Comparison of ENCODE assay signal across 10 mouse cellular contexts in genomic region chr2:113674647-113675443, GRCm38 (mm10).
DNase-seq lines count a peak whose midpoint lies in the region; ATAC-seq lines count a peak whose summit lies in the region.
"Had no signal": no experiment of that assay in that cellular context is flagged by ENCODE, and none has a peak within 500 bp of the region (broad histone marks: within the 10 kb centered on the region; RNA-seq: fewer than 3 reads in every experiment).

No protein-coding gene starts in this region.

- no peaks in the 10 kb centered on the region for H3K27me3 ChIP-seq in hindbrain, embryonic 14.5 days (ENCODE audit: control insufficient read depth, insufficient read depth, low read length)
- no peaks in the 10 kb centered on the region for H3K27me3 ChIP-seq in midbrain, embryonic 12.5 days
- H3K27me3 ChIP-seq: embryonic facial prominence, embryonic 15.5 days; lung, embryonic 15.5 days had no signal

- peak; percentile 32 for DNase-seq in 3T3-L1 (ENCODE audit: low read depth, low spot score)
- DNase-seq in embryo, embryonic 10 days (ENCODE audit: low spot score) = peak; percentile 34
- DNase-seq in hindbrain, embryonic 14.5 days (ENCODE audit: low spot score) = no peak
- no peak for DNase-seq in cerebellum, postnatal 10 days
- DNase-seq in urinary bladder, postnatal 25 days (ENCODE audit: low spot score) = no peak
- no peak for DNase-seq in cerebellum, adult 8-10 months
- DNase-seq: adrenal gland, postnatal 36 days had no signal

- peak; percentile 69 for ATAC-seq in hindbrain, embryonic 14.5 days (ENCODE audit: low FRiP score)
- ATAC-seq in midbrain, embryonic 12.5 days (ENCODE audit: low FRiP score, low read depth) = peak; percentile 80

- no peak overlapping the region for H3K27ac ChIP-seq in hindbrain, embryonic 14.5 days
- no peak overlapping the region for H3K27ac ChIP-seq in midbrain, embryonic 12.5 days (replicated peaks)
- H3K27ac ChIP-seq: embryonic facial prominence, embryonic 15.5 days; lung, embryonic 15.5 days had no signal

- H3K4me2 ChIP-seq in hindbrain, embryonic 14.5 days (replicated peaks) = no peak overlapping the region
- peak overlapping the region; percentile 15; the same call in 1 of the 2 replicates for H3K4me2 ChIP-seq in midbrain, embryonic 12.5 days (replicated peaks)
- H3K4me2 ChIP-seq: embryonic facial prominence, embryonic 15.5 days; lung, embryonic 15.5 days had no signal

- H3K4me1 ChIP-seq in hindbrain, embryonic 14.5 days (replicated peaks; ENCODE audit: control insufficient read depth, insufficient read depth, low read length) = peaks cover 8% of the 10 kb centered on the region; the same call in 1 of the 2 replicates
- H3K4me1 ChIP-seq in midbrain, embryonic 12.5 days = peaks cover 5% of the 10 kb centered on the region
- H3K4me1 ChIP-seq: lung, embryonic 15.5 days had no signal

- H3K9ac ChIP-seq in hindbrain, embryonic 14.5 days = no peak overlapping the region
- H3K9ac ChIP-seq in midbrain, embryonic 12.5 days (replicated peaks) = no peak overlapping the region
- H3K9ac ChIP-seq: embryonic facial prominence, embryonic 15.5 days; lung, embryonic 15.5 days had no signal

- no peaks in the 10 kb centered on the region for H3K9me3 ChIP-seq in hindbrain, embryonic 14.5 days (ENCODE audit: control insufficient read depth, low read length)
- H3K9me3 ChIP-seq in midbrain, embryonic 12.5 days = no peaks in the 10 kb centered on the region
- H3K9me3 ChIP-seq: embryonic facial prominence, embryonic 15.5 days; lung, embryonic 15.5 days had no signal

- no peaks in the 10 kb centered on the region for H3K36me3 ChIP-seq in hindbrain, embryonic 14.5 days (replicated peaks; ENCODE audit: control insufficient read depth, insufficient read depth)
- no peaks in the 10 kb centered on the region for H3K36me3 ChIP-seq in midbrain, embryonic 12.5 days
- H3K36me3 ChIP-seq: embryonic facial prominence, embryonic 15.5 days; lung, embryonic 15.5 days had no signal

- no peak overlapping the region for H3K4me3 ChIP-seq in hindbrain, embryonic 14.5 days (replicated peaks; ENCODE audit: low read length)
- H3K4me3 ChIP-seq in midbrain, embryonic 12.5 days = no peak overlapping the region
- H3K4me3 ChIP-seq: embryonic facial prominence, embryonic 15.5 days; lung, embryonic 15.5 days had no signal

- WGBS in hindbrain, embryonic 14.5 days = 17% methylated on average over 10 of the region's 10 CpGs
- WGBS in midbrain, embryonic 12.5 days = 20% methylated on average over 10 of the region's 10 CpGs

Comparison
In these comparisons a context has a peak if more than half of its experiments do, and no peak if none do; other contexts are left out.
1. DNase-seq: peak in 3T3-L1 (single experiment) and embryo, embryonic 10 days (single experiment); none in hindbrain, embryonic 14.5 days (single experiment), cerebellum, postnatal 10 days (0 of 2), urinary bladder, postnatal 25 days (single experiment) and cerebellum, adult 8-10 months (single experiment).